Mouse (Mus musculus) CH12.LX (cell line): ENCODE data around the gene Olfr705. TPM values are rescaled to one million over a fixed set of nuclear protein-coding genes. Genes with fewer than 3 reads are reported as not detected.

Experiments
- DNase-seq: peaks from one replicate; pipeline ENCODE4 v3.0.0-alpha.2; 2013; ENCODE audit errors: extremely low read depth
- H3K27ac ChIP-seq: 2 replicates; pipeline ENCODE4 v1.5.1; 2012; ENCODE audit warnings: low read depth, mild to moderate bottlenecking, control low read depth, moderate library complexity; ENCODE audit not compliant: insufficient read depth
- H3K27me3 ChIP-seq: replicated peaks from 2 replicates; pipeline ENCODE3; 2012; ENCODE audit warnings: inconsistent platforms
- H3K36me3 ChIP-seq, 2 experiments: replicated peaks in 1 of 2; 2 replicates each; pipeline versions ENCODE3 to v1.6.1; 2012; ENCODE audit warnings: inconsistent platforms in 1 of 2, low read length in 1 of 2, mild to moderate bottlenecking in 1 of 2, mixed read lengths in 1 of 2, moderate library complexity in 1 of 2; ENCODE audit not compliant: control insufficient read depth in 1 of 2, insufficient read depth in 1 of 2
- H3K4me1 ChIP-seq, 2 experiments: 2 replicates each; pipeline ENCODE4 v1.6.1; 2012; ENCODE audit warnings: inconsistent platforms in 1 of 2, moderate library complexity in 1 of 2; ENCODE audit not compliant: insufficient read depth in 2 of 2, control insufficient read depth in 1 of 2
- H3K4me2 ChIP-seq: 2 replicates; pipeline ENCODE4 v1.6.1; 2012; ENCODE audit warnings: low read depth, mild to moderate bottlenecking, control low read depth; ENCODE audit not compliant: poor library complexity, insufficient read depth, severe bottlenecking
- H3K4me3 ChIP-seq, 3 experiments: fragments of 150-350 bp in 1 of 3; sonication (generic) in 1 of 3; replicated peaks in 1 of 3; 2 replicates each; pipeline versions ENCODE3 to v1.5.1; 2011 to 2012; ENCODE audit warnings: low read depth in 2 of 3, low read length in 2 of 3, mild to moderate bottlenecking in 2 of 3, moderate library complexity in 2 of 3, control low read depth in 1 of 3, improper control_type of control experiment in 1 of 3, inconsistent platforms in 1 of 3, mixed read lengths in 1 of 3; ENCODE audit not compliant: poor library complexity in 1 of 3
- H3K79me2 ChIP-seq: replicated peaks from 2 replicates; pipeline ENCODE4 v1.6.1; 2012; ENCODE audit warnings: mild to moderate bottlenecking, moderate library complexity; ENCODE audit not compliant: control insufficient read depth, poor library complexity, insufficient read depth, severe bottlenecking; ENCODE audit errors: extremely low read depth
- H3K9ac ChIP-seq: 2 replicates; pipeline ENCODE4 v1.6.1; 2012; ENCODE audit warnings: low read depth, mild to moderate bottlenecking, control low read depth, moderate library complexity; ENCODE audit not compliant: insufficient read depth
- H3K9me3 ChIP-seq: replicated peaks from 2 replicates; pipeline ENCODE3; 2012; ENCODE audit warnings: low read length, inconsistent platforms, mixed read lengths
- BHLHE40 ChIP-seq: IDR thresholded peaks from 2 replicates; pipeline ENCODE4 v1.6.1; 2011; ENCODE audit warnings: mild to moderate bottlenecking, low read depth, low read length, improper control_type of control experiment
- CHD1 ChIP-seq: IDR thresholded peaks from 2 replicates; pipeline ENCODE4 v1.6.1; 2012; ENCODE audit warnings: low read depth, low read length, improper control_type of control experiment, inconsistent platforms
- CHD2 ChIP-seq: IDR thresholded peaks from 2 replicates; pipeline ENCODE4 v1.6.1; 2011; ENCODE audit warnings: low read length, improper control_type of control experiment
- CTCF ChIP-seq, 2 experiments: IDR thresholded peaks in 1 of 2; conservative IDR thresholded peaks in 1 of 2; 2 replicates each; pipeline ENCODE4 v1.5.1; 2011 to 2012; ENCODE audit warnings: low read depth in 2 of 2, low read length in 2 of 2, improper control_type of control experiment in 1 of 2, inconsistent platforms in 1 of 2, mild to moderate bottlenecking in 1 of 2, moderate library complexity in 1 of 2
- E2F4 ChIP-seq: IDR thresholded peaks from 2 replicates; pipeline ENCODE4 v1.6.1; 2011; ENCODE audit warnings: low read depth, low read length, improper control_type of control experiment; ENCODE audit not compliant: insufficient replicate concordance
- ETS1 ChIP-seq: conservative IDR thresholded peaks from 2 replicates; pipeline ENCODE4 v1.6.1; 2012; ENCODE audit warnings: low read depth, mild to moderate bottlenecking, inconsistent platforms, low read length, improper control_type of control experiment, moderate library complexity
- GABPA ChIP-seq: IDR thresholded peaks from 2 replicates; pipeline ENCODE4 v1.6.1; 2012; ENCODE audit warnings: low read depth, low read length, improper control_type of control experiment, inconsistent platforms; ENCODE audit not compliant: insufficient replicate concordance
- HCFC1 ChIP-seq: IDR thresholded peaks from 2 replicates; pipeline ENCODE4 v1.6.1; 2012; ENCODE audit warnings: low read depth, mild to moderate bottlenecking, inconsistent platforms, low read length, improper control_type of control experiment
- IRF4 ChIP-seq: IDR thresholded peaks from 2 replicates; pipeline ENCODE4 v1.6.1; 2014; ENCODE audit warnings: low read depth, mild to moderate bottlenecking, inconsistent platforms, low read length, improper control_type of control experiment
- JUND ChIP-seq: conservative IDR thresholded peaks from 2 replicates; pipeline ENCODE4 v1.6.1; 2011; ENCODE audit warnings: low read depth, low read length, improper control_type of control experiment
- MAFK ChIP-seq: IDR thresholded peaks from 2 replicates; pipeline ENCODE4 v1.6.1; 2011; ENCODE audit warnings: low read length, improper control_type of control experiment; ENCODE audit not compliant: insufficient replicate concordance
- MAX ChIP-seq: IDR thresholded peaks from 2 replicates; pipeline ENCODE4 v1.6.1; 2011; ENCODE audit warnings: low read length, improper control_type of control experiment
- MAZ ChIP-seq: IDR thresholded peaks from 2 replicates; pipeline ENCODE4 v1.6.1; 2012; ENCODE audit warnings: low read depth, mild to moderate bottlenecking, inconsistent platforms, low read length, improper control_type of control experiment, moderate library complexity
- MEF2A ChIP-seq: IDR thresholded peaks from 2 replicates; pipeline ENCODE4 v1.6.1; 2014; ENCODE audit warnings: low read depth, mild to moderate bottlenecking, inconsistent platforms, low read length, improper control_type of control experiment, borderline replicate concordance
- MXI1 ChIP-seq: IDR thresholded peaks from 2 replicates; pipeline ENCODE4 v1.6.1; 2011; ENCODE audit warnings: mild to moderate bottlenecking, low read depth, low read length, improper control_type of control experiment
- MYC ChIP-seq: IDR thresholded peaks from 2 replicates; pipeline ENCODE4 v1.6.1; 2011; ENCODE audit warnings: low read depth, mild to moderate bottlenecking, improper control_type of control experiment, low read length
- NELFE ChIP-seq: IDR thresholded peaks from 2 replicates; pipeline ENCODE4 v1.6.1; 2011; ENCODE audit warnings: low read depth, low read length, improper control_type of control experiment
- NRF1 ChIP-seq: IDR thresholded peaks from 2 replicates; pipeline ENCODE4 v1.6.1; 2014; ENCODE audit warnings: low read depth, mild to moderate bottlenecking, inconsistent platforms, low read length, improper control_type of control experiment, moderate library complexity
- POLR2A ChIP-seq: IDR thresholded peaks from 2 replicates; pipeline ENCODE4 v1.6.1; 2011; ENCODE audit warnings: low read depth, mild to moderate bottlenecking, improper control_type of control experiment, low read length
- POLR2AphosphoS2 ChIP-seq: IDR thresholded peaks from 2 replicates; pipeline ENCODE4 v1.6.1; 2011; ENCODE audit warnings: low read depth, low read length, improper control_type of control experiment
- RAD21 ChIP-seq: IDR thresholded peaks from 2 replicates; pipeline ENCODE4 v1.6.1; 2011; ENCODE audit warnings: low read depth, mild to moderate bottlenecking, low read length, improper control_type of control experiment, moderate library complexity
- RCOR1 ChIP-seq: conservative IDR thresholded peaks from 2 replicates; pipeline ENCODE4 v1.6.1; 2012; ENCODE audit warnings: low read depth, mild to moderate bottlenecking, inconsistent platforms, low read length, improper control_type of control experiment
- SIN3A ChIP-seq: IDR thresholded peaks from 2 replicates; pipeline ENCODE4 v1.6.1; 2012; ENCODE audit warnings: low read length, improper control_type of control experiment, inconsistent platforms
- SMC3 ChIP-seq: IDR thresholded peaks from 2 replicates; pipeline ENCODE4 v1.6.1; 2011; ENCODE audit warnings: low read depth, low read length, improper control_type of control experiment
- TBP ChIP-seq: conservative IDR thresholded peaks from 2 replicates; pipeline ENCODE4 v1.6.1; 2011; ENCODE audit warnings: low read depth, low read length, improper control_type of control experiment
- UBTF ChIP-seq: IDR thresholded peaks from 2 replicates; pipeline ENCODE4 v1.6.1; 2012; ENCODE audit warnings: low read depth, mild to moderate bottlenecking, inconsistent platforms, low read length, improper control_type of control experiment, moderate library complexity
- USF1 ChIP-seq: IDR thresholded peaks from 2 replicates; pipeline ENCODE4 v1.6.1; 2014; ENCODE audit warnings: low read depth, mild to moderate bottlenecking, inconsistent platforms, low read length, improper control_type of control experiment
- USF2 ChIP-seq: conservative IDR thresholded peaks from 2 replicates; pipeline ENCODE4 v1.6.1; 2011; ENCODE audit warnings: low read depth, low read length, improper control_type of control experiment
- ZC3H11A ChIP-seq: IDR thresholded peaks from 2 replicates; pipeline ENCODE4 v1.6.1; 2012; ENCODE audit warnings: low read depth, mild to moderate bottlenecking, inconsistent platforms, low read length, improper control_type of control experiment
- ZKSCAN1 ChIP-seq: IDR thresholded peaks from 2 replicates; pipeline ENCODE4 v1.6.1; 2012; ENCODE audit warnings: low read depth, inconsistent platforms, low read length, improper control_type of control experiment, borderline replicate concordance
- dilution Hi-C: fragments of 300-500 bp; cut with MboI; formaldehyde crosslinking; loops from 2 replicates; pipeline ENCODE4 v1.14.3; 2020; ENCODE audit warnings: low sequenced_read_pairs; ENCODE audit not compliant: extremely low pct_unique_long_range_greater_than_20kb, extremely low pct_ligation_motif_present
- in situ Hi-C: fragments of 300-500 bp; cut with MboI; formaldehyde crosslinking; loops from 3 replicates; pipeline ENCODE4 v1.14.3; 2019; ENCODE audit warnings: low sequenced_read_pairs, low pct_ligation_motif_present, low pct_unique_long_range_greater_than_20kb, mixed read lengths
- polyA plus RNA-seq: library from polyadenylated mRNA; unstranded; fragments of >175 nt; gene quantifications from 2 replicates; pipeline ENCODE4 v1.2.1, GENCODE M21; 2012; ENCODE audit warnings: low read depth; ENCODE audit not compliant: insufficient read length
- total RNA-seq, 2 experiments: library from RNA; depleted of rRNA; stranded (reverse); fragments of 300-350 nt in 1 of 2; fragments of >200 nt in 1 of 2; gene quantifications; 2 replicates each; pipeline ENCODE4 v1.2.3; 2012 to 2014

Olfr705 gene
- total and polyA plus RNA-seq, 3 experiments = not detected

DNA sequence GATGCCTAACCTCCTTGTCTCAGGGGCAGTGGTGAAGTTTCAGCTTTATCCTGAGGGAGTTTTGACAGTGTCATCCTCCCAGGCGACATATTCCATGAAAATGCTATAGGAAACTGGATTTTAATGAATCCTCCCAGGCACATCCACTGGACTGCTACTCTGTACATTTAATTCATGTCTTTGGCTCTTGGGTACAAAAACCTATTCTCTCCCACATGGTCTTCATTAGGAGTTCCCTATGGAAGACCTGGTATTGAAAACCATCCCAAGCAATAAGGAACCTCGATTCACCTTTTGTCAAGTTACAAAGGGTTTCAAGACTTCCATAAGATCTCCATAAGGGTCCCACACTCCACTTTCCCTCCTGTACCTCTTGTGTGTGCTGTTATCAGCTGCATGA lies 11.4 kb upstream of the Olfr705 start, which contains the start of gene Olfr706:
Gene Olfr706, minus strand, starts transcription at position 101 of the 400 bp plus-strand sequence.
- H3K9me3 ChIP-seq = no peaks in the 10 kb centered on the region
- H3K4me1 ChIP-seq = no peaks in the 10 kb centered on the region
- no peaks in the 10 kb centered on the region for H3K36me3 ChIP-seq
- no peak within 1 kb of the TSS for H3K9ac ChIP-seq
- in situ Hi-C loops (no loop called here), dilution Hi-C loops (no loop called here)
- no peak within 1 kb of the TSS for H3K27ac ChIP-seq
- no peaks in the 10 kb centered on the region for H3K27me3 ChIP-seq
- H3K4me3 ChIP-seq = no peak within 1 kb of the TSS
- H3K4me2 ChIP-seq = no peak within 1 kb of the TSS
- H3K79me2 ChIP-seq = no peaks in the 10 kb centered on the region
- TF ChIP-seq MAX = no peak
- TF ChIP-seq IRF4 = no peak
- no peak for TF ChIP-seq BHLHE40
- no peak for TF ChIP-seq SIN3A
- no peak for TF ChIP-seq JUND
- TF ChIP-seq MAFK = no peak
- TF ChIP-seq E2F4 = no peak
- TF ChIP-seq CHD1 = no peak
- TF ChIP-seq POLR2AphosphoS2 = no peak
- TF ChIP-seq RCOR1 = no peak
- TF ChIP-seq ZKSCAN1 = no peak
- TF ChIP-seq GABPA = no peak
- no peak for TF ChIP-seq ZC3H11A
- TF ChIP-seq UBTF = no peak
- no peak for TF ChIP-seq MXI1
- TF ChIP-seq CTCF (conservative IDR thresholded peaks at IDR 0.05 in 1 of 2, IDR thresholded peaks at IDR 0.05 in 1 of 2; ENCODE audit: low read depth in 2 of 2, low read length in 2 of 2) = no peak
- no peak for TF ChIP-seq NRF1
- TF ChIP-seq USF1 = no peak
- DNase-seq = no peak

DNA sequence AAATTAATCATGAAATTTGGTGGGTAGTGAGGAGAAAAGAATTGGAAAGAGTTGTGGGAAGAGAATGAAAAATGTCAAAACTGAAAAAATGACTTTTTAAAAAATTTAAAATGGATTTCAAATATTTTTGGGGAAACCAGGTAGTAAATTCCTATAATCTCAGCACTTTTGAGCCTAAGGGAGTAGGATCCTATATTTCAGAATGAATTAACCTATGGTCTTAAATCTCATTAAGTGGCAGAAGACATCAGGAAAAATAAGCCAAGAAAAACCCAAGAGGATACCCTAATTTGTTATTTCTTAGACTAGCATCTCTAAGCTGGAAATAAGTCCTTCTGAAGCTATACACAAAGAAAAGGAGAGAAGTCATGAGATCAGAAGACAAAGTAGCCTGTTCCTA lies 13.8 kb downstream of the Olfr705 start, which contains the start of gene Olfr704:
Gene Olfr704, plus strand, starts transcription at position 301 of the 400 bp plus-strand sequence.
- no peak for DNase-seq
- Histone ChIP-seq H3K9ac (no peak within 1 kb of the TSS), H3K27ac (no peak within 1 kb of the TSS), H3K79me2 (no peaks in the 10 kb centered on the region), H3K27me3 (no peaks in the 10 kb centered on the region), H3K4me3 (no peak within 1 kb of the TSS), H3K4me2 (no peak within 1 kb of the TSS), H3K4me1 (no peaks in the 10 kb centered on the region), H3K9me3 (no peaks in the 10 kb centered on the region), H3K36me3 (no peaks in the 10 kb centered on the region)
- TF ChIP-seq CHD1 (no peak), MAX (no peak), UBTF (no peak), NRF1 (no peak), CHD2 (no peak), TBP (no peak), ETS1 (no peak), NELFE (no peak), E2F4 (no peak), POLR2A (no peak), MEF2A (no peak), BHLHE40 (no peak), SMC3 (no peak), RAD21 (no peak), ZC3H11A (no peak), MYC (no peak), HCFC1 (no peak), USF1 (no peak), MAZ (no peak), USF2 (no peak)
- in situ Hi-C loops = no loop called here
- dilution Hi-C loops = no loop called here
